Mouse (Mus musculus) thymus, adult 18-20 months (tissue): ENCODE measurements around the gene Ttc25.
A peak's percentile ranks its signal among the peaks of the same experiment; 100 is the strongest.
"Not testable (repeated sequence)": the region's sequence is repeated elsewhere in the genome, so short reads cannot be mapped to it uniquely, and the experiment has no call there.

Source experiments
- DNase-seq, 2 experiments: peaks; one replicate each; pipeline ENCODE4 v3.0.0; 2022; ENCODE audit warnings: mixed read lengths in 2 of 2

Ttc25 gene

DNA sequence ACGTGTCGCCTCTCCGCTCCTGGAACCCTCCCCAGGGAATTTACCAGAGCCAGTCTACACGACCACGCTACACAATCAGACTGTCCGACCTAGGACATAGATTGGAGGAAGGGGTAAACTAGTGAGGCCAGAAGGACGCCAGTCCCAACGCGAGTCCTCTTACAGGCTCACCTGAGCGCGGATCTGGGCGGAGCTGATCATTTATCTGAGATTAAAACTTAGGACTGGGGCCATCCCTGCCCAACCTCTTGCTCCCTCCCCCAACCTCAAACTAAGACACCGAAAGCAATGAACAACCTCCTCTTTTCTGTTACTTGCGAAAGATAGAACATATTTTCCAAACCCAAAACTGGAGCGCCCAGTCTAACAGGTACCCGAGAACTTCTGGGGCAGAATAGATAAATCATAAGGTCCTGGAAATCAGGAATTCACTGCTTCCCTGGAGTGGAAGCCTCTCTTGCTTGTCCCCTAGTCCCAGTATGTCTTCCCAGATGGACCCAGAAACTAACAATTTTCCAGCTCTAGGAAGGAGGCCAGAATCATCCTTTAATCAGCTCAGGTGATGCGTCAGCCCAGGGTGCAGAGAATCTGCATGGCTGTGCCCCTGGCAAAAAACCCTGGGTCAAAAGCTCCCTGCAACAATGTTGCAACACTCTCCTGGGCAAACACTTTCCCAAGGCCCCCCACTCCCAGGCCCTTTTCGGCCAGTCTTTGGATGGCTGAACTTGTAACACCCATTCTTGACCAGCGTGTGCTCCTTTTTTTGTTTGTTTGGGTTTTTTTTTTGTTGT, 16.8 kb upstream of the Ttc25 start:
- DNase-seq: no peak

DNA sequence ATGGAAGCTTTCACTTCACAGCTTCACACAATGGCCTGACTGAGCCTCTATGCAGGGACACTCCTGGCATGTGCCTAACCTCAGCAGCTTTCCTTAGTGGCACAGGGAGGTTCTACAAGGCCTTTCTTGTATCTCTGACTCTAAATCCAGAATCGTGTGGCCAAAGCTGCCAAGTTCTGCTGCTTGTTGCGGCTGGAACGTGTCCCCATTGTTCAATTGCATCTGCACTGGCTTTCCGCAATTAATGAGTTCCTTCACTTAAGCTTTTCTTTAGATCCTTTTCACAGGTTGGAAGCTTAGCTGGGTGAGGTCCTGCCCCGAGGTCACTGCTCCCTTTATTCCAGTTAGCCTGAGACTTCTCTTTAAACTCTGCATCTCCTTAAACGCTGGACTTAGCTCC, 11.5 kb upstream of the Ttc25 start:
- DNase-seq: no peak

DNA sequence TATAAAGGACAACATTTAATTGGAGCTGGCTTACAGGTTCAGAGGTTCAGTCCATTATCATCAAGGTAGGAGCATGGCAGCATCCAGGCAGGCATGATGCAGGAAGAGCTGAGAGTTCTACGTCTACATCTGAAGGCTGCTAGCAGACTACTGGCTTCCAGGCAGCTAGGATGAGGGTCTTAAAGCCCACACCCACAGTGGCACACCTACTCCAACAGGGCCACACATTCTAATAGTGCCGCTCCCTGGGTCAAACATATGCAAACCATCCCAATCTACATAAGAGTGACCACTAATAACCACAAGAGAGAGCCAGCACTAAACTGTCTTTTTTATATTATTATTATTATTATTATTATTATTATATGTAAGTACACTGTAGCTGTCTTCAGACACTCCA, 11.0 kb upstream of the Ttc25 start:
- DNase-seq: not testable (repeated sequence)

DNA sequence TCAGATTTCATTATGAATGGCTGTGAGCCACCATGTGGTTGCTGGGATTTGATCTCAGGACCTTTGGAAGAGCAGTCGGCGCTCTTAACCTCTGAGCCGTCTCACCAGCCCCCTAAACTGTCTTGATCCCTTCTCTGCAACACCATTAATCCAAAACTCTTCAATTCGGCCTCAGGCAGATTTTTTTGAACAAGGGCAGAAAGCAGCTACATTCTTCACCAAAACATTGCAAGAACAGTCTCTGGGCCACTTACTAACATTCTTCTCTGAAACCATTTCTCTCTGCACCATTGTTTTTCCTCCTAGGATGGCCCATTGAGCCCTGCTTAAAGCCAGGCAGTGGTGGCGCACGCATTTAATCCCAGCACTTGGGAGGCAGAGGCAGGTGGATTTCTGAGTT, 10.6 kb upstream of the Ttc25 start:
- not testable (repeated sequence) for DNase-seq

DNA sequence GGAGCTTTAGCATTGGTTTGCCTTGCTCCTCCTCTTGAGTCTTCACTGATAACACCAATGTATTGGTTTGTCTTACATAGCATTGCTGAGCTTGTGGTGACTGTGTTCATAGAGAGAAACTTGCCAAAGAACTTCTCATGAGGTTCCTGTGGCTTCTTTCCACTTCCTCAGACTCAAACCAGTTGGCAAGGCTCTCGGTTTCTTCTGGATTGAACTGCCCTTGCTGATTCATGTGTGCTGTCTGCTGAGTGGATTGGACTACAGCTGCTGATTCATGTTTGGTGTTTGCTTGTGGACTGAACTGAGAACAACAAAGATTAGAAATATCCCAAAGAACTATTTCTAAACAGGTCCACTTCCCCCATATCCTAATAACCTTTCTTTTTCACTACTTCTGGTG, 9.4 kb upstream of the Ttc25 start:
- DNase-seq: no peak

DNA sequence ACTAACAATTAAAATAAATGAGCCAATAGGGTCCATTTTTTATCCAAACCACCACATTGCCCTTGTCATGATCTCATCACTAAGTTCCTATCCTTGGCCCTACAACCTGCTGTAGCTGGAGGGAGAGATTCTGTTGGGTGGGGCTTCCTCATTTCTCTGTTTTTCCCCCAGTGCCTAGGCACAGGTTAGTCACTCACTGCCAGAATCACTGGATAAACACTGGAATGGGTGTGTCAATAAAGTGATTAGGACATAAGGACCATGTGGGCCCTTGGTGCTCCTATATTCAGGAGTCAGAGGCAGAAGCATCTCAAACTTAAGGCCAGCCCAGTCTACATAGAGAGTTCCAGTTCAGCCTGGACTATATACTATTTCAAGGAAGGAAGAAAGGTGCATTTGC, 8.9 kb upstream of the Ttc25 start:
- no peak for DNase-seq

DNA sequence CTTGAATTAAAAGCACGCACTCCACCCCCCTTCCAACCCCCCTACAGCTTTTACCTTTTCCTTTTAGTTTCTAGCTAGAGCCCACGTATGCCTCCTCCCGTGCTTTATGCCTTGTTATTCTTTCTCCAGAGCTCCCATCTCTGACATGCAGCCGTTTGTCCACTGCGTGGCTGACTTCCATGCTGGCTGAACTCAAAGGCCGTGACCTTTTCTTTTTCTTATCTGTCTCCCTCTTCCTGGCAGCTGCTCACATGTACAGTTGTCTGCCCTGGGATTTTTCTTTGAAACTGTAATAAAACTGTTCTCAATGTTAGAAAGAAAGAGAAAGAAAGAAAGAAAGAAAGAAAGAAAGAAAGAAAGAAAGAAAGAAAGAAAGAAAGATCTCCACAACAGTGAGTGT, 4.4 kb upstream of the Ttc25 start:
- no peak for DNase-seq

DNA sequence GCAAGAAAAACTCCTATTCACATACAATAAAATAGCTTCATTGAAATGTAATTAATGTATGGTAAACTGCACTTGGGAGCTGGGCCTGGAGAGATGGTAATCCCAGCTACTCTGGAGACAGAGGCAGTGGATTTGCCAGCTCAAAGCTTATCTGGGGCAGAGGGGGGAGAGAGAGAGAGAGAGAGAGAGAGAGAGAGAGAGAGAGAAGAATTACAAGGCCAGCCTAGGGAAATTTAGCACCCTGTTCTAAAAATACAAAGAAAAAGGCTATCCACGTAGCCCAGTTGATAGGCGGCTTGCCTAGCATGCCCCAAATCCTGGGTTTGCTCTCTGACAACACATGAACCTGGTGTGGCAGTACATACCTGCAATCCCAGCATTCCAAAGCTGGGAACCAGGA, 3.8 kb upstream of the Ttc25 start:
- DNase-seq: no peak

DNA sequence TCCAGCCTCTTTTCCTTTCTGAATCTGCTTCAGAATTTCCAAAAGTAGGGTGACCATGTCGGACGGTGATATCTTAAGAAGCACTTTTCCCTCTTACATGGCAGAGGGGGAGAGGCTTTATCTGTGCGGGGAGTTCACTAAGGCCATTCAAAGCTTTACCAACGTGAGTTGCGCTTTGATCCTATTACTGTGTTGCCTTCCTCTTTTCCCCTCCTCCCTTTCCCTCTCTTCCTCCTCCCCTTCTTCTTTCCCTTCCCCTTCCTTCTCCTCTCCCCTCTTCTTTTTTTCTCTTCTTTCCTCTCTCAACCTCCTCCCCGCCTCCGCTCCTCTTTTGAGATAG, 309 bp downstream of the Ttc25 start:
- no peak for DNase-seq

DNA sequence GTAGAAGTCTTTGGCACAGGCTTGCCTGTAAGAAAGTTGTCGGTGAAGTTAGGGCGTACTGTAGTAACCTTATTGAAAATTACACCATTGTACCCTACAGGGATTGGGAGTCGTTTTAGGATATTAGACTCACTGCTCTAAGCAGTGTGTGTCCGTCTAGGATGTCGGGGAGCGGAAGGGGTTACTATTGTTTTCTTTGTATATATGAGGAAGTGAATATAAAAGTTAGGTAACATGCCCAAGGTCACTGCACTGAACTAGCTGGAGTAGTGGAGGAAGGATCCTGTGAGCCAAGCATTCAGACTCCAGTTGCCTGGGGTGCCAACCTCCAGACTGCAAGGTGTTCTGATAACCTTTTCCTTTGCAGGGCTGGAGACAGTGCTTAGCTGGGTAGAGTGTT, 1.5 kb downstream of the Ttc25 start:
- no peak for DNase-seq

DNA sequence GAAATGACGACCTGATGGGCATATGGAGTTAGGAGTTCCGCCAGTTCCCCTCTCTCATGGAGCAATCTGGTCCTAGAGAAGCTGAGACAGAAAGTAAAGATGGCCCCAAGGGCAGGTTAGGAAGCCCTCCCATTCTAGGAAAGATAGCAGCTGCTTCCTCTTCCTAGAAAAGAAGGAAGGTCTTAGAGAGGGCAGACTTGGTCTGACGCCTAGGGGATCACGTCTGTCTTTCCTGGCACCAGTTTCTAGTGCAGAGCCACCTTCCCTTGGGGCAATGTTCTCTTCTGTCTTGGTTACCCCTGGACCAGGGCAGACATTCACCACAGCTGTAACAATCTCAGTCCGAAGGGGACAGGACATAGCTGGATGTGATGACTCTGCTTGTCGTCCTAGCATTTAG, 2.7 kb downstream of the Ttc25 start:
- no peak for DNase-seq

DNA sequence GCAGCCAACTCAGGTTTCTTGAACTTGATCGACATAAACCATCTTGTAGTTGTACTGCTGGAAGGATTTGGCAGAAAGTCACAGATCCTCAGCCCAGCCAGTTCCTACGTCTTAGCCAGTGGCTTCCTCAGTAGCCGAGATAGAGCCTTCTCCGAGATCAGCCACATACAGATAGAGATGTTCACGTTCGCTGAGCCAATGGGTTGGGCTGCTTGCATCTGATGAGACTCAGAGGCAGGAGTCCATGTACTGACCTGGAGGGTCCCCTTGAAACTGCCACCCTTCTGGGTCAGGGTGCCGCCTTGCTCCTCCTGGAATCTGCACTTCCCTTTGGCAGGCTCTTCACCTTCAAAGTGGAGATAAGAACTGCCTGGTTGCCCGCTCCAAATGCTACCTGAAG, 4.1 kb downstream of the Ttc25 start:
- no peak for DNase-seq

DNA sequence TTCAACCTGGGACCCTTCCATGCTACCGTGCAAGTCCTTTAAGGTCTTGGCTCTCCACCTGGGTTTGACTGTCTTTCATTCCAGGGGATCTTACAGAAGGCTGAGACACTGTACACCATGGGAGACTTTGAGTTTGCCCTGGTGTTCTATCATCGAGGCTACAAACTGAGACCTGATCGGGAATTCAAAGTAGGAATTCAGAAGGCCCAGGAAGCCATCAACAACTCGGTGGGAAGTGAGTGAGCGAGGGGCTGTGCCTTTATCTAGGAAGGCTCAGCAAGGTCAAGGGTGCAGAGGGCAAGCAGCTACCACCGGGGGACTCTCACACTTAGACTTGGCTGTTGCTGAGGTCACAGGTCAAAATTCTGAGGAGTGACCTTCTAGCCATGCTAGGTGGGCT, 4.7 kb downstream of the Ttc25 start:
- no peak for DNase-seq

DNA sequence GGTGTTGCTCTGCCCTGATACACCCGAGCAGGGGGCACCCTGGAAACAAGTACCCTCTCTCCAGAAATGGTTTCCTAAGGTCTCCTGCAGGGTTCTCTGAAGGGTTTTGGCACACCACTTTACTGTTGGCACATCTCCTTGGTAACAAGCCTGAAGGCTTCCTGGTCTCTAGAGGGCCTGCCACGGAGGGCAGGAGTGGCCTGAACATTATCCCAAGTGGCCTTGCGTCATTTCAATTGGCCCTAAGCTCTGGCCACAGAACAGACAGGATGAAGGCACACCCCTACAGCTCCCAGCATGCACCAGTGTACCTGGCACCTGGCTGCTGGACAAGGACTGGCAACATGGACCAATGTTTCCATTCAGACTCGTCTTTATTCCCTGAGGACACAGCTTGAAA, 7.4 kb downstream of the Ttc25 start:
- no peak for DNase-seq

DNA sequence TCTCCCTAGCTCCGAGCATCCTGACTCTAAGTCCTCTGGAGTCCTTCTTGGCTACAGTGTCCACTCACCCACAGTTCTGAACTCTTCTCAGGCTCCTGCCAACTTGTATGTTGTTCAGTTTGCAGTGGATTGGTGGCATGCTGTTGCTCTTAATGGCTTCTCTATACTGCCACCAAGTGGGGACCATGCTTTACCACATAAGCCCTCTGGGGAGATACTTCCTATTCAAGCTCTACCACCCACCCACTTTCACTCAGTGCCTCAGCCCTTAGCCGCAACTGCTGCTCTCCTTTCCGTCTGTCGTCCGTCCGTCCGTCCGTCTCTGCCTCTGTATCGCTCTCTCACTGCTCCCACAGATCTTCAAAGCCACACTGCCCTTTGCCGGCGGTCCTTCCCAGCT, 10.2 kb downstream of the Ttc25 start:
- peak in 1 of 2 experiments; percentile 51 for DNase-seq

DNA sequence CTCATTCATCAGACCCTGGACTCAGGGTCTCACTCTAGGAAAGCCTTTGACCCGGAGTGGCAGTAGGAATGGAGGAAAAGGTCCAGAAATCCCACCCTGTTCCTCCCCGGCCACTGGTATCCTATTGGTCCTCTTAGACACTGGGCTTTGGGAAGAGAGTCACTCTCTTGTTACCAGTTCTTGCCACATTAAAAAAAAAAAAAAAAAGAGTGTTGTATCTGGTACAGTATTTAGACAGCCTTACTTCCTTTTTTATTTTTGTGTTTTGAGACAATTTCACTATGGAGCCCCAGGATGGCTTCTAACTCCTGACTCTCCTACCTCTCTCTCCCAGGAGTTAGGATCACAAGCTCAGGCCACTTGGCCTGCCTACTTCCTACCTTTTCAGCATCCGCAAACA, 12.2 kb downstream of the Ttc25 start:
- no peak for DNase-seq

DNA sequence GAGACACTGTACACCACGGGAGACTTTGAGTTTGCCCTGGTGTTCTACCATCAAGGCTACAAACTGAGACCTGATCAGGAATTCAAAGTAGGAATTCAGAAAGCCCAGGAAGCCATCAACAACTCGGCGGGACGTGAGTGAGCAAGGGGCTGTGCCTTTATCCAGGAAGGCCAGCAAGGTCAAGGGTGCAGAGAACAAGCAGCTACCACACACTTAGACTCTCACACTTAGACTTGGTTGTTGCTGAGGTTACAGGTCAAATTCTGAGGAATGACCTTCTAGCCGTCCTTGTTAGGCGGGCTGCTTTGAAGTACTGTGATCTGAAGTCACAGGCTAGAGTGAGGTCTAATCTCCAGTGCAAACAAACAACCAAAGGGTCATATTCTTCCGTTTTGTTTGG, 14.1 kb downstream of the Ttc25 start:
- no peak for DNase-seq

DNA sequence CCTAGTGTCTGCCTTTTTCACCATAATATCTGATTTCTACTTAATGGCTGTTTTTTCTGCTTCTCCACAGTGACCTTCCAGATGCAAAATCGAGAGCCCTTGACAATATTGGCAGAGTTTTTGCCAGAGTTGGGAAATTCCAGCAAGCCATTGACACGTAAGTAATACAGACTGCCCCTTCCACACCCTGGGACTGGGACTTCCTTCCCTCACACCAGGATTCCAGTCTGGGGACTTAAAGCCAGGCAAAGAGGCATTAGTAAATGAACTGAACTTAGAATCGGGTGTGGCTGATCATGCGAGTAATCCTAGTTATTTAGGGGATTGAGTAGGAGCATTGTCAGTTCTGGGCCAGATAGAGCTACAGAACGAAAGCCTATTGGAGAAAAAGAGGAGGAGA, 16.3 kb downstream of the Ttc25 start:
- DNase-seq: no peak

DNA sequence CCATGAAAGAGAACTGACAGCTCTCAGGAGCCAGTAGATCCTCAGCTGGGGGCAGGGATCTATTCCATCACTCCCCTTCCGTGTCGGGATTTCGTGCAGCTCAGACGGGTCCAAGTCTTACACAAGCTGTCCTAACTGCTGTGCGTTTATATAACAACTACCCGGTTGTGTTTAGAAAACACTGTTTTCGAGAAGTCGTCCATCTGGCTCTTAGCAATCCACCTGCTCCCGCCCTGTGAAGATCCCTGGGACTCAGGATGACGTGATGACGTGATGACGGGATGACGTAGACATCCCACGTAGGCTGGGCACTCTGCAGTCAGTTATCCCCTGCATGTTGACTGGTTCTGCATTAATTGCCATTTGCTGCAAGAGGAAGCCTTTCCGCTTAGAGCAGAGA, 18.9 kb downstream of the Ttc25 start:
- no peak for DNase-seq

DNA sequence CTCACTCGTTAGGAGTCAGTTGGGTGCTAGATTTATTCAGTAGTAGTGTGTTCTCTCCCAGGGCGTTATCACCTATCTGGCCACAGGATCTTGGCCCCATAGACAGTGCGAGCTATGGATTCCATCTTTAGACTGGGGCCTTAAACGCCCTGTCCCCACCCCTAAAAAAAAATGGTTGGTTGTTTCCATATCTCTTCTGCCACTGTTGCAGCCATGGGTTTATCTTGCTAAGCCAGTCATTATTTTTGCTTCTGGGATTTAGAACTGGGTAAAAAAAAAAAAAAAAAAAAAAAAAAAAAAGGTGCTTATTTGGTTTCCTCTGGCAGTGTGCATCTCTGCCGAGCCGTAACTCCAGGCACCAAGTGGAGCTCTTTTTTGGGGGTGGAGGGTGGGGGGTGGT, 19.3 kb downstream of the Ttc25 start:
- DNase-seq: no peak

DNA sequence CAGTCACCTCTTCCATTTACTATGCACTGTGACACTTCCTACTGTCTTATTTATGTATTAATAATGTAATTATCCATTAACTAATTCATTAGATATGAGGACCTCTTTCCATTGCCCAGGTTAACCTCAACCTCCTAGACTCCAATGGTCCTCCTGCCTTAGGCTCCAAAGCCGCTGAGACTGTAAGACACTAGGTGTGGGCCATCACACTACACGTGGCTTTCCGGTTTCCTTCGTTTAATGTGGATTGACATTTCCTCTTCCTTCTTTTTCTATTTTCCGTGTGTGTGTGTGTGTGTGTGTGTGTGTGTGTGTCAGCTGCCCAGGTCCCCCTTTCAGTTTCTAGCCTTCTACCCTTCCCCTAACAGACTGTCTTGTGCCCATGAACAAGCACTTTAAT, 21.8 kb downstream of the Ttc25 start:
- DNase-seq: no peak

DNA sequence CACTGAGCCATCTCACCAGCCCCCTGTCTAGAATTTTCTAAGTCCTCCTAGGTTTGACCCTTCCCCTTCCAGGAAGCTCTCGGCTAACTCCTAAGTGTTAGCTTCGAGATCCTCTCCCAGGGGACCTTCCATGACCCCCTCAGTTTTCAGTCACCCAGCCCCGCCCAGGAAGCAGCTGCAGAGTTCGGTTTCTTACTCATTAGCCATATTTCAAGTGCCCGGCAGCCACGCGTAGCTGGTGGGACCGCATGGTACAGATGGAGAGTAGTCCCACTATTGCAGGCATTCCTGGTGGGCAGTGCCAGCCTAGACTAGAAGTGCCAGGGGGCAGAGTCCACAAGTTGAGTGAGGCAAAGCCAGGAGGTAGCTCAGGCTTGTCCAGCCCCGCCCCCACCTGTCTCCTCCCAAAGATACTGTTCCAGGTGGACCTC, 22.4 kb downstream of the Ttc25 start:
- DNase-seq: no peak

DNA sequence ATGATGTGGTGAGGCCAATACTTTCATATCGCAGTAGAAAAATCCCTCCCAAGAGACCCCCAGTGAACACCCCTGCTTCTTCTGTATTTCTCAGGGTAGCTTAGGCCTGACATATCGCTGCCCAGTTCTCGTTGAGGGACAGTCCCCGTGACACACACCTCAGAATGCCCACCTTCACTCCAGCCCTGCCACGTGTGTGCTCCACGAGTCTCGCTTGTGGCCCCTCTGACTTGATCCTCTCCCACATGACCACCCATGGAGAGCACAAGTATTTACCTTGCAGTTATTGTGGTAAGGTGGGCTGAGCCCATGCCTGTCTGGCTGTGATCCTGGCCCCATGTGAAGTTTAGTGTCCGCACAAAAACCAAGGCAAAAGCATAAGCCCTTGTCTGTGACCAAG, 23.3 kb downstream of the Ttc25 start:
- DNase-seq: no peak

DNA sequence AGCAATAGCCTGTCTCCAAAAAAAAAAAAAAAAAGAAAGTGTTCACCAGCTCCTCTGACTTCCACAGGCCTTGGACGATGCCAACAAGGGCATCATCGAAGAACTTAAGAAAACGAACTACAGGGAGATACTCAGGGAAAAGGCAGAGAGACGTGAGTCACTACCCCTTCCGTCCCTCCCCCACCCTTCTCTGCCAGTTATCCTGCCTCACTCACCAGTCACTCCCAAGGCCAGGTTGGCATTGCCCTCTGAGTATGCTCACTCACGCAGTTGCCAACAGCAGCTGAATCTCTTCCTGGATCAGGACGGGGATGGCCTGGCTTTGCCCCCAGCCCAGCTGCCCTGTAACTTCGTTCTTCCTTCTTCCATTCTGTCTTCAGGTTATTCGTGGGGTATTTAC, 24.4 kb downstream of the Ttc25 start:
- DNase-seq: no peak

DNA sequence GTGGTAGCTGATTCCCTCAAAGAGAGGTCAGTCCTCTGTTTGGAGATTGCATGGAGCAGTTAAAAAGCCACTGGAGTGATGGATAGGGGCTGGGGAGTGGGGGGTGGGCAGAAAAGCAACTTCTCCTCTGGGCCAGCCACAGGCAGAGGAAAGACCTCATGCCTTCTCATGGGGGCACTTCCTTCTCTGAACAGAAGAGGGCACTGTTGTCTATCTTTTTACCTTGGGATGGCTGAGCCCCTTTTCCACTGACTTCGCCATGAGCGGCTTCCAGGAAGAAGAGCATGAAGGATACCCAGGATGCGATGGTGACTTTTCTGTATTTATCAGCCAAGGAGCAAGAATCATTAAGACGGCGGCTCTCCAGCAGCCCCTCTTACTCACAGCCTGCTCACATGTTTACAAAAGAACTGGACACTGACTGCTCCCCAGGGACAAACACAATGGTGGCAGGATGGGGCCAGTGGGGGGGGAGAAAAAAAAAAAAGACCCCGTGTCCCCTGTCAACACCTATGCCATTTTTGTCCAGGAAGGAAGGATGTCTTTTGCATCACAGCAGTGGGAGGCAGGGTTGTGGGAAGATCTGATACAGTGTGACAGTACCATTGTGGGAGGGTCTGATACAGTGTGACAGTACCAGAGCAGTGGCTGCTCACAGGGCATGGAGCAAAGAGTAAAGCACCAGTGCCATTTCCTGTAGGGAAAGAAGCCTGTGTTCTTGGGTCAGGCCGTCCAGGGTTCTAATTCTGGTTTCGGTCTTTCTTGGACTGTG, 25.2 kb downstream of the Ttc25 start:
- peak in 1 of 2 experiments; percentile 56 for DNase-seq
